Mouse (Mus musculus): ENCODE results near the gene Olfr772.
"Not testable (repeated sequence)": the region's sequence is repeated elsewhere in the genome, so short reads cannot be mapped to it uniquely, and the experiment has no call there.

Gene Olfr772

GRCm38 (mm10) chr10:129177821-129178220 lies at the start of gene Olfr772:
Olfr772 (minus strand) TSS chr10:129177921.
- not testable (repeated sequence) for DNase-seq (ENCODE audit: low read depth, low spot score)

- DNase-seq (ENCODE audit: low read depth, low spot score) = not testable (repeated sequence)
These were observed 9.6 kb upstream of the Olfr772 start, which contains the start of gene Olfr773 for GRCm38 (mm10) chr10:129187319-129187718. Olfr773 (minus strand) TSS chr10:129187419.

- DNase-seq (ENCODE audit: low read depth, low spot score) = no peak
These were observed 13.1 kb downstream of the Olfr772 start, which contains the start of gene Olfr771 for GRCm38 (mm10) chr10:129164651-129165050. Olfr771 (minus strand) TSS chr10:129164751.

- DNase-seq (ENCODE audit: low read depth, low spot score) = no peak
These were observed 38.8 kb downstream of the Olfr772 start, which contains the start of gene Olfr770 for GRCm38 (mm10) chr10:129138898-129139297. Olfr770 (minus strand) TSS chr10:129138998.
